Comparison of ENCODE assay signal across 28 mouse cellular contexts in the genomic region with DNA sequence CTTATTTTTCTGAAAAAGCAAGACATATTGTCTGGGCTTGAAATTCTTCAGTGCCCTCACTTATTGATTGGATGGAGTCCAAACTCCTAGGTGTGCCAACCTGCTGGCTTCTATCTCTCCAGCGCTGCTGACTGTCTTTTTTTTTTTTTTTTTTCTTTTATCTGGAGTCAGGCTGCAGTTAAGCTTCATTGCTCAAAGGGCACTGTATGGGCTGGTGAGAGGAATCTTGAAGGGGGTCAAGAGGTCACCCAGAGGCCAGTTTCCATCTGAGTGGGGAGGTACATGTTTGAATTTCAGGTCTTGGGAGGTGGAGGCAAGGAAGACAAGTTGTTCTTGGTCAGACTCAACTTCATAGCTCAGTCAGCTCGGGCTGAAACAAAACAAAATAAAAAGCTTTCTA. TPM values are rescaled to one million over a fixed set of nuclear protein-coding genes. Genes with fewer than 3 reads are reported as not detected.
A peak's percentile ranks its signal among the peaks of the same experiment; 100 is the strongest.
DNase-seq lines count a peak whose midpoint lies in the region; ATAC-seq and TF ChIP-seq lines count a peak whose summit lies in the region.
"Had no signal": no experiment of that assay in that cellular context is flagged by ENCODE, and none has a peak within 500 bp of the region (broad histone marks: within the 10 kb centered on the region; RNA-seq: fewer than 3 reads in every experiment).

No protein-coding gene starts in this region.

- no peak overlapping the region for H3K4me2 ChIP-seq in hindbrain, embryonic 15.5 days
- no peak overlapping the region for H3K4me2 ChIP-seq in hindbrain, embryonic 11.5 days (replicated peaks; ENCODE audit: low read depth, low read length)
- H3K4me2 ChIP-seq in kidney, postnatal 0 days (ENCODE audit: low read length), result no peak overlapping the region
- no peak overlapping the region for H3K4me2 ChIP-seq in intestine, embryonic 16.5 days (ENCODE audit: low read depth, low read length)
- H3K4me2 ChIP-seq: embryonic facial prominence, embryonic 15.5 days; liver, embryonic 12.5 days; neural tube, embryonic 12.5 days had no signal

- in situ Hi-C loops in ES-E14 (cut with MboI; ENCODE audit: low sequenced_read_pairs in 2 of 2, unreplicated experiment in 2 of 2), result no loop called here

- no peak overlapping the region for H3K4me3 ChIP-seq in hindbrain, embryonic 15.5 days
- H3K4me3 ChIP-seq in hindbrain, embryonic 11.5 days (ENCODE audit: low read depth, low read length), result no peak overlapping the region
- H3K4me3 ChIP-seq in kidney, postnatal 0 days (replicated peaks; ENCODE audit: low read depth, low read length), result no peak overlapping the region
- no peak overlapping the region for H3K4me3 ChIP-seq in ES-E14 (ENCODE audit: insufficient read depth in 1 of 2, low read depth in 1 of 2, low read length in 2 of 2, poor library complexity in 1 of 2, severe bottlenecking in 1 of 2)
- no peak overlapping the region for H3K4me3 ChIP-seq in intestine, embryonic 16.5 days (ENCODE audit: low read length)
- H3K4me3 ChIP-seq: embryonic facial prominence, embryonic 15.5 days; heart, embryonic 10.5 days; layer of hippocampus, adult 2 months; liver, embryonic 12.5 days; midbrain, embryonic 10.5 days; neural tube, embryonic 12.5 days had no signal

- H3K27ac ChIP-seq in hindbrain, embryonic 15.5 days (replicated peaks), result no peak overlapping the region
- H3K27ac ChIP-seq in hindbrain, embryonic 11.5 days (ENCODE audit: low read depth, low read length), result no peak overlapping the region
- no peak overlapping the region for H3K27ac ChIP-seq in kidney, postnatal 0 days
- H3K27ac ChIP-seq in ES-E14 (ENCODE audit: insufficient read depth, low read depth, low read length, poor library complexity, severe bottlenecking), result no peak overlapping the region
- no peak overlapping the region for H3K27ac ChIP-seq in intestine, embryonic 16.5 days (ENCODE audit: low read length)
- H3K27ac ChIP-seq: embryonic facial prominence, embryonic 15.5 days; heart, embryonic 10.5 days; layer of hippocampus, adult 2 months; liver, embryonic 12.5 days; midbrain, embryonic 10.5 days; neural tube, embryonic 12.5 days had no signal

- 0 out of 2 replicates have a peak, but pooled peaks have one; percentile 6 for ATAC-seq in hindbrain, embryonic 15.5 days (ENCODE audit: low FRiP score, low read depth)
- ATAC-seq in hindbrain, embryonic 11.5 days (ENCODE audit: low FRiP score), result no peak
- ATAC-seq in kidney, postnatal 0 days (replicated peaks; ENCODE audit: low FRiP score, low read depth), result 0 out of 2 replicates have a peak, but pooled peaks have one; percentile 46
- peak; percentile 61 for ATAC-seq in intestine, embryonic 16.5 days
- ATAC-seq: activated CD4-positive, CD25-positive, alpha-beta regulatory T cell, adult 4 months; forebrain, embryonic 16.5 days; inflammation-experienced regulatory T-cells, adult 6 months; liver, embryonic 12.5 days had no signal

- no peaks in the 10 kb centered on the region for H3K27me3 ChIP-seq in hindbrain, embryonic 15.5 days
- H3K27me3 ChIP-seq in hindbrain, embryonic 11.5 days (ENCODE audit: control insufficient read depth, insufficient read depth, low read length), result no peaks in the 10 kb centered on the region
- no peaks in the 10 kb centered on the region for H3K27me3 ChIP-seq in kidney, postnatal 0 days (ENCODE audit: insufficient read depth, low read length)
- H3K27me3 ChIP-seq in intestine, embryonic 16.5 days (replicated peaks; ENCODE audit: control insufficient read depth, insufficient read depth, low read length), result no peaks in the 10 kb centered on the region
- H3K27me3 ChIP-seq: CH12.LX; embryonic facial prominence, embryonic 15.5 days; liver, embryonic 12.5 days; neural tube, embryonic 12.5 days had no signal

- 50% methylated on average over 2 of the region's 2 CpGs for WGBS in hindbrain, embryonic 15.5 days
- 43% methylated on average over 2 of the region's 2 CpGs for WGBS in hindbrain, embryonic 11.5 days
- WGBS in kidney, postnatal 0 days, result 47% methylated on average over 2 of the region's 2 CpGs
- 26% methylated on average over 2 of the region's 2 CpGs for WGBS in intestine, embryonic 16.5 days

- no peaks in the 10 kb centered on the region for H3K4me1 ChIP-seq in hindbrain, embryonic 15.5 days (replicated peaks)
- no peaks in the 10 kb centered on the region for H3K4me1 ChIP-seq in hindbrain, embryonic 11.5 days (replicated peaks; ENCODE audit: control insufficient read depth, insufficient read depth, low read length)
- no peaks in the 10 kb centered on the region for H3K4me1 ChIP-seq in kidney, postnatal 0 days (replicated peaks; ENCODE audit: insufficient read depth, low read length)
- H3K4me1 ChIP-seq in ES-E14 (ENCODE audit: control insufficient read depth in 2 of 2, insufficient read depth in 2 of 2, low read length in 2 of 2, poor library complexity in 1 of 2), result peaks cover 0 to 2% of the 10 kb centered on the region in 2 experiments; a peak in 2 of 4 replicates
- peaks cover 11% of the 10 kb centered on the region; the same call in 1 of the 2 replicates for H3K4me1 ChIP-seq in intestine, embryonic 16.5 days (ENCODE audit: control insufficient read depth, insufficient read depth, low read length)
- H3K4me1 ChIP-seq: embryonic facial prominence, embryonic 15.5 days; liver, embryonic 12.5 days; neural tube, embryonic 12.5 days had no signal

- no peak overlapping the region for H3K9ac ChIP-seq in hindbrain, embryonic 15.5 days
- H3K9ac ChIP-seq in hindbrain, embryonic 11.5 days (ENCODE audit: low read depth, low read length), result no peak overlapping the region
- H3K9ac ChIP-seq in kidney, postnatal 0 days (ENCODE audit: low read depth, low read length), result no peak overlapping the region
- H3K9ac ChIP-seq in ES-E14 (ENCODE audit: insufficient read depth, low read depth, low read length, poor library complexity, severe bottlenecking), result no peak overlapping the region
- no peak overlapping the region for H3K9ac ChIP-seq in intestine, embryonic 16.5 days (ENCODE audit: low read depth, low read length)
- H3K9ac ChIP-seq: embryonic facial prominence, embryonic 15.5 days; liver, embryonic 12.5 days; neural tube, embryonic 12.5 days had no signal

- TF ChIP-seq CTCF in kidney, postnatal 0 days (IDR thresholded peaks at IDR 0.05; ENCODE audit: low read depth), result no peak

- H3K36me3 ChIP-seq in hindbrain, embryonic 15.5 days, result no peaks in the 10 kb centered on the region
- no peaks in the 10 kb centered on the region for H3K36me3 ChIP-seq in hindbrain, embryonic 11.5 days (ENCODE audit: control insufficient read depth, insufficient read depth, low read length)
- H3K36me3 ChIP-seq in kidney, postnatal 0 days (ENCODE audit: insufficient read depth, low read length), result no peaks in the 10 kb centered on the region
- no peaks in the 10 kb centered on the region for H3K36me3 ChIP-seq in ES-E14 (ENCODE audit: control insufficient read depth, insufficient read depth, low read length, poor library complexity, severe bottlenecking)
- H3K36me3 ChIP-seq in intestine, embryonic 16.5 days (ENCODE audit: control insufficient read depth, insufficient read depth, low read length), result no peaks in the 10 kb centered on the region
- H3K36me3 ChIP-seq: embryonic facial prominence, embryonic 15.5 days; heart, embryonic 10.5 days; liver, embryonic 12.5 days; midbrain, embryonic 10.5 days; neural tube, embryonic 12.5 days had no signal

- H3K9me3 ChIP-seq in hindbrain, embryonic 15.5 days, result no peaks in the 10 kb centered on the region
- H3K9me3 ChIP-seq in hindbrain, embryonic 11.5 days (ENCODE audit: control insufficient read depth, low read length), result no peaks in the 10 kb centered on the region
- no peaks in the 10 kb centered on the region for H3K9me3 ChIP-seq in kidney, postnatal 0 days (replicated peaks; ENCODE audit: low read length)
- H3K9me3 ChIP-seq in ES-E14 (ENCODE audit: control insufficient read depth, insufficient read depth, low read depth, low read length), result no peaks in the 10 kb centered on the region
- no peaks in the 10 kb centered on the region for H3K9me3 ChIP-seq in intestine, embryonic 16.5 days (ENCODE audit: control insufficient read depth, low read length)
- H3K9me3 ChIP-seq: embryonic facial prominence, embryonic 15.5 days; heart, embryonic 10.5 days; liver, embryonic 12.5 days; midbrain, embryonic 10.5 days; neural tube, embryonic 12.5 days had no signal

- DNase-seq in hindbrain, embryonic 11.5 days (ENCODE audit: low spot score), result no peak
- no peak for DNase-seq in kidney, postnatal 0 days (ENCODE audit: low spot score)
- DNase-seq in kidney, adult 8-10 months, result no peak
- DNase-seq in ES-E14 (ENCODE audit: low read depth, low spot score), result no peak
- DNase-seq in adrenal gland, postnatal 10 days, result no peak
- DNase-seq: adrenal gland, adult 8-10 months; cerebellum, adult 18-20 months; cerebellum, postnatal 36 days; gastrocnemius, postnatal 10 days; heart, postnatal 4 days; lung, adult 18-20 months; lung, postnatal 10 days; right cerebral cortex, postnatal 14 days; spleen, adult 18-20 months had no signal

TF ChIP-seq in ES-E14, 5 proteins besides CTCF, POLR2A, EP300 and RAD21:
- TF ChIP-seq ZNF384 (IDR thresholded peaks at IDR 0.05; ENCODE audit: low read depth, low read length) (0 out of 2 replicates have a peak, but pooled peaks have one; percentile 6), CHD2 (IDR thresholded peaks at IDR 0.05; ENCODE audit: low read depth, low read length) (no peak)

RNA-seq across cellular contexts. Expression of a gene that starts 9.6 kb away (rescaled TPM):
- polyA plus RNA-seq in hindbrain, embryonic 15.5 days (2015; fragmentation: Nextera tagmentation; extraction: Ambion mirVana), result 18.1 and 21.1 TPM in 2 replicates
- polyA plus RNA-seq in hindbrain, embryonic 11.5 days (2014; fragmentation: Nextera tagmentation; extraction: Ambion mirVana), result 22.0 and 29.3 TPM in 2 replicates
- 30.8 and 42.0 TPM in 2 replicates for polyA plus RNA-seq in kidney, postnatal 0 days (2015; fragmentation: Nextera tagmentation; extraction: Ambion mirVana)
- 2.7 and 4.3 TPM in 2 replicates for total RNA-seq in ES-E14 (2012; rRNA removed)
- 28.9 and 30.5 TPM in 2 replicates for polyA plus RNA-seq in intestine, embryonic 16.5 days (2015; fragmentation: Nextera tagmentation; extraction: Ambion mirVana)
- total RNA-seq in adrenal gland, postnatal 10 days (2021), result 10 to 100 TPM; 20.0 to 21.9 TPM
- total RNA-seq: CH12.LX; granulocyte monocyte progenitor cell, adult 5-6 weeks; MEL had no signal
- polyA plus RNA-seq: activated CD4-positive, CD25-positive, alpha-beta regulatory T cell, adult 4 months; inflammation-experienced regulatory T-cells, adult 6 months had no signal
